Mouse (Mus musculus) heart, embryonic 12.5 days (tissue): ENCODE results near the gene Senp7. TPM values are rescaled to one million over a fixed set of nuclear protein-coding genes. Genes with fewer than 3 reads are reported as not detected.

Experiments
- ATAC-seq: fragments of 200-750 bp; cut with Nextera tagmentation; 2 replicates; pipeline ENCODE4 v1.8.0; 2017; ENCODE audit warnings: moderate TSS enrichment, moderate library complexity; ENCODE audit not compliant: insufficient number of reproducible peaks, low FRiP score
- H3K27ac ChIP-seq: fragments of 300-500 bp; sonication (generic); 2 replicates; pipeline ENCODE4 v1.5.1; 2016; ENCODE audit warnings: mild to moderate bottlenecking, moderate library complexity; ENCODE audit not compliant: poor library complexity, severe bottlenecking
- H3K27me3 ChIP-seq: fragments of 300-500 bp; sonication (generic); replicated peaks from 2 replicates; pipeline ENCODE4 v1.6.1; 2016; ENCODE audit warnings: mild to moderate bottlenecking, moderate library complexity
- H3K36me3 ChIP-seq: fragments of 300-500 bp; sonication (generic); 2 replicates; pipeline ENCODE4 v1.6.1; 2016; ENCODE audit warnings: mild to moderate bottlenecking, moderate library complexity
- H3K4me1 ChIP-seq: fragments of 300-500 bp; sonication (generic); replicated peaks from 2 replicates; pipeline ENCODE4 v1.6.1; 2016; ENCODE audit warnings: mild to moderate bottlenecking
- H3K4me2 ChIP-seq: fragments of 300-500 bp; sonication (generic); 2 replicates; pipeline ENCODE4 v1.6.1; 2016; ENCODE audit warnings: mild to moderate bottlenecking, moderate library complexity
- H3K4me3 ChIP-seq: fragments of 300-500 bp; sonication (generic); 2 replicates; pipeline ENCODE4 v1.5.1; 2016; ENCODE audit warnings: mild to moderate bottlenecking
- H3K9ac ChIP-seq: fragments of 300-500 bp; sonication (generic); 2 replicates; pipeline ENCODE4 v1.6.1; 2016; ENCODE audit warnings: mild to moderate bottlenecking, moderate library complexity
- H3K9me3 ChIP-seq: fragments of 300-500 bp; sonication (generic); replicated peaks from 2 replicates; pipeline ENCODE4 v1.6.1; 2016; ENCODE audit warnings: mild to moderate bottlenecking, moderate library complexity
- whole genome bisulfite sequencing: fragments of 180-500 bp; shearing (Covaris S2); methylation state at CpG from one replicate; pipeline ENCODE4 v1.1.7; 2016; 5-methylcytosine and 5-hydroxymethylcytosine counted together
- microRNA-seq: library from miRNA; unstranded; fragments of <30 nt; microRNA quantifications from one replicate; pipeline ENCODE4, GENCODE M21; 2017
- polyA plus RNA-seq: library from polyadenylated mRNA; unstranded; fragments of >200 nt; fragmentation: Nextera tagmentation; extraction: Ambion mirVana; gene quantifications from 2 replicates; pipeline ENCODE4 v1.2.1, GENCODE M21; 2016

Senp7 gene
- polyA plus RNA-seq, 1 experiment from 2014 or later = 20.8 TPM

DNA sequence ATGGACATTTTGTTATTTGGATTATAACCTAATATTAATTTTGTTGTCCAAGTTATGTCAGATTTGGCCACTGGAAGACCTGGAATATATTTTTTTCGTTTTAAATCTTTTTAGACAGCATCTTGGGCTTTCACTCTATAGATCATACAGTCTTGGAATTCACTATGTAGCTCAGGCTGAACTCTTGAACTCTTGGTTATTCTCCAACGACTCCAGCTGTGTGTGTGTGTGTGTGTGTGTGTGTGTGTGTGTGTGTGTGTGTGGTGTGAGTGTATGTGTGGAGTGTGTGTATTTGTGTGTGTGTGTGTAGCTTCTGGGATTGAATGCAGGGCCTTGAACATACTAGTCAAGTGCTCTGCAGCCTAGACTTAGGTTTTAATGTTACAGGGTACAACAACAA lies 181.3 kb downstream of the Senp7 start:
- H3K4me1 ChIP-seq = no peaks in the 10 kb centered on the region
- no peak overlapping the region for H3K4me3 ChIP-seq
- H3K27me3 ChIP-seq = no peaks in the 10 kb centered on the region
- H3K36me3 ChIP-seq = peaks cover 4% of the 10 kb centered on the region; the same call in 1 of the 2 replicates
- no peak overlapping the region for H3K9ac ChIP-seq
- H3K4me2 ChIP-seq = no peak overlapping the region
- H3K9me3 ChIP-seq = no peaks in the 10 kb centered on the region; the same call in 1 of the 2 replicates
- no peak for ATAC-seq
- H3K27ac ChIP-seq = no peak overlapping the region
- WGBS = 37% methylated on average over 2 of the region's 2 CpGs

DNA sequence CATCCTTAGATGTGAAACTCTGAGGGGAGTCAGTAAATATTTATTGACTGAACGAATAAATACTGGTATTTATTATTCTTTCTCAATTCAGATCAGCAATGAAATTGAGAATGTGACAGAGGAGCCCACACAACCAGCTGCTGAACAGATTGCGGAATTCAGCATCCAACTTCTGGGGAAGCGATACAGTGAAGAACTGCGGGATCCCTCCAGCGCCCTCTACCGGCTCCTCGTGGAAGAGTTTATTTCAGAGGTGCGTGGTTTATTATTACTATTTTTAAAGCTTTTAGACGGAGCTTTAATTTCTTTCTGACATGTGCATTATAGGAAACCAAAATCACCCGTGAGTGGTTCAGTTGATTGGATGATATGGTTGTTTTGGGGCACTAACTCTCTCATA lies 183.2 kb downstream of the Senp7 start:
- no peak for ATAC-seq
- Histone ChIP-seq H3K4me1 (no peaks in the 10 kb centered on the region), H3K9me3 (no peaks in the 10 kb centered on the region; the same call in 1 of the 2 replicates), H3K4me2 (no peak overlapping the region), H3K36me3 (peaks cover 1% of the 10 kb centered on the region; the same call in 1 of the 2 replicates), H3K27ac (no peak overlapping the region), H3K4me3 (no peak overlapping the region), H3K9ac (no peak overlapping the region), H3K27me3 (no peaks in the 10 kb centered on the region)
- 48% methylated on average over 10 of the region's 10 CpGs for WGBS

DNA sequence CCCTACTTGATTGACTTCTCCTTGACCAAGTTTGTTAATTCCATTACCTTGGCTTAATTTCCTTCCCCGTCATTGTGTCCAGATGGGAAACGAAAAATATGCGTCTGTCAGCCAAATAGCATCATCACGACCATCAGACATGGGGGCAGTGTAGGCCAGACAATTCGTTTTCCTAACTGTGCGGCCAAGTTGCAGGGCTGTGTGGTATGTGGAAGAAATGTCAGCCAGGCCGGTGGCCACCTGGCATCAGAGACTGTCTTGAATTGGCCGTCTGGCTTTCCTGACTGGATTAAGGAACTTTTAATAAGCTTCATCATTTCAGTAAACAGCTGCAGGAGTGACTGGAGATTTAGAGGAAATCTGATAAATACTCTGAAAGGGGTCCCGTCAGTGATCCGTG lies 184.6 kb downstream of the Senp7 start:
- no peak for ATAC-seq
- WGBS = 80% methylated on average over 10 of the region's 10 CpGs

More for the DNA sequence above, 184.6 kb downstream of the Senp7 start:
- H3K9me3 ChIP-seq = no peaks in the 10 kb centered on the region; the same call in 1 of the 2 replicates
- peaks cover 8% of the 10 kb centered on the region; the same call in 1 of the 2 replicates for H3K4me1 ChIP-seq
- H3K36me3 ChIP-seq = no peaks in the 10 kb centered on the region; the same call in 1 of the 2 replicates
- no peak overlapping the region for H3K9ac ChIP-seq
- no peak overlapping the region for H3K27ac ChIP-seq
- no peaks in the 10 kb centered on the region for H3K27me3 ChIP-seq
- H3K4me3 ChIP-seq = no peak overlapping the region
- H3K4me2 ChIP-seq = no peak overlapping the region

Small RNA genes lying within 50 kb of the gene (microRNA-seq; reads per million reads assigned to microRNA genes)
- gene Gm24047 = not detected

Other genes with a start within 250 kb of the Senp7 start
- 3.1 and 3.3 TPM in 2 replicates for gene Nfkbiz, start 209.4 kb upstream of the Senp7 start, polyA plus RNA-seq
- 0.66 and 0.74 TPM in 2 replicates for gene Nxpe3, start 153.1 kb upstream of the Senp7 start, polyA plus RNA-seq
- 9.8 and 9.9 TPM in 2 replicates for gene Cep97, start 113.5 kb upstream of the Senp7 start, polyA plus RNA-seq
- gene Rpl24, start 82.1 kb upstream of the Senp7 start, polyA plus RNA-seq = 613 and 621 TPM in 2 replicates
- gene Zbtb11, start 74.5 kb upstream of the Senp7 start, polyA plus RNA-seq = 14.2 and 17.3 TPM in 2 replicates
- 177 and 180 TPM in 2 replicates for gene Pcnp, start 18.6 kb upstream of the Senp7 start, polyA plus RNA-seq
- 23.0 and 24.3 TPM in 2 replicates for gene Trmt10c, start 10.5 kb upstream of the Senp7 start, polyA plus RNA-seq
- gene Impg2, start 156.0 kb downstream of the Senp7 start, polyA plus RNA-seq = 0.08 and 0.13 TPM in 2 replicates